Mouse (Mus musculus): ENCODE results near the gene Mapkapk3. TPM values are rescaled to one million over a fixed set of nuclear protein-coding genes. Genes with fewer than 3 reads are reported as not detected.

The Mapkapk3 gene
- total and polyA plus RNA-seq, 2 experiments, result 1.8 to 6.0 TPM

- peaks cover 78% of the 10 kb centered on the region for H3K4me1 ChIP-seq (ENCODE audit: control insufficient read depth, insufficient read depth, low read length)
- peaks cover 12% of the 10 kb centered on the region; the same call in 1 of the 2 replicates for H3K79me2 ChIP-seq (ENCODE audit: control insufficient read depth, insufficient read depth, low read length)
- no peak overlapping the region; the same call in 1 of the 2 replicates for H3K27ac ChIP-seq (replicated peaks; ENCODE audit: insufficient read depth, low read depth, low read length)
- no peak overlapping the region for H3K4me3 ChIP-seq (ENCODE audit: insufficient read depth, low read depth, low read length)
- no peak overlapping the region for H3K9ac ChIP-seq (ENCODE audit: low read depth, low read length)
- peaks cover 23% of the 10 kb centered on the region for H3K36me3 ChIP-seq (ENCODE audit: control insufficient read depth, insufficient read depth, low read length)
- TF ChIP-seq POLR2A (IDR thresholded peaks at IDR 0.05; ENCODE audit: extremely low read depth, insufficient read depth, low read length) (no peak), CTCF (IDR thresholded peaks at IDR 0.05; ENCODE audit: low read depth, low read length) (no peak)
- no peaks in the 10 kb centered on the region for H3K27me3 ChIP-seq (ENCODE audit: control insufficient read depth, insufficient read depth, low read length)
- DNase-seq (ENCODE audit: extremely low read depth, low read depth, low spot score), result no peak
- 85% methylated on average over 5 of the region's 5 CpGs for WGBS
Measured at GRCm38 (mm10) chr9:107303900-107304299, 14.2 kb upstream of the Mapkapk3 start.

GRCm38 (mm10) chr9:107303121-107303820, 13.6 kb upstream of the Mapkapk3 start:
- H3K4me3 ChIP-seq (ENCODE audit: insufficient read depth, low read depth, low read length), result no peak overlapping the region
- no peak for DNase-seq (ENCODE audit: extremely low read depth, low read depth, low spot score)
- TF ChIP-seq POLR2A (IDR thresholded peaks at IDR 0.05; ENCODE audit: extremely low read depth, insufficient read depth, low read length), result no peak
- TF ChIP-seq CTCF (IDR thresholded peaks at IDR 0.05; ENCODE audit: low read depth, low read length), result no peak
- no peaks in the 10 kb centered on the region for H3K27me3 ChIP-seq (ENCODE audit: control insufficient read depth, insufficient read depth, low read length)
- peaks cover 72% of the 10 kb centered on the region for H3K4me1 ChIP-seq (ENCODE audit: control insufficient read depth, insufficient read depth, low read length)
- no peak overlapping the region for H3K9ac ChIP-seq (ENCODE audit: low read depth, low read length)
- peaks cover 12% of the 10 kb centered on the region; the same call in 1 of the 2 replicates for H3K79me2 ChIP-seq (ENCODE audit: control insufficient read depth, insufficient read depth, low read length)
- peak overlapping the region; percentile 51 for H3K27ac ChIP-seq (replicated peaks; ENCODE audit: insufficient read depth, low read depth, low read length)
- 32% methylated on average over 9 of the region's 9 CpGs for WGBS
- H3K36me3 ChIP-seq (ENCODE audit: control insufficient read depth, insufficient read depth, low read length), result peaks cover 23% of the 10 kb centered on the region

GRCm38 (mm10) chr9:107302592-107302991, 12.9 kb upstream of the Mapkapk3 start:
- no peak for DNase-seq (ENCODE audit: extremely low read depth, low read depth, low spot score)
- Histone ChIP-seq H3K27ac (replicated peaks; ENCODE audit: insufficient read depth, low read depth, low read length) (0 out of 2 replicates have a peak overlapping the region, but pooled peaks have one; percentile 51), H3K4me3 (ENCODE audit: insufficient read depth, low read depth, low read length) (no peak overlapping the region), H3K4me1 (ENCODE audit: control insufficient read depth, insufficient read depth, low read length) (peaks cover 68% of the 10 kb centered on the region), H3K79me2 (ENCODE audit: control insufficient read depth, insufficient read depth, low read length) (peaks cover 12% of the 10 kb centered on the region; the same call in 1 of the 2 replicates), H3K36me3 (ENCODE audit: control insufficient read depth, insufficient read depth, low read length) (peaks cover 23% of the 10 kb centered on the region), H3K9ac (ENCODE audit: low read depth, low read length) (no peak overlapping the region), H3K27me3 (ENCODE audit: control insufficient read depth, insufficient read depth, low read length) (no peaks in the 10 kb centered on the region)
- 55% methylated on average over 7 of the region's 7 CpGs for WGBS
- no peak for TF ChIP-seq CTCF (IDR thresholded peaks at IDR 0.05; ENCODE audit: low read depth, low read length)
- no peak for TF ChIP-seq POLR2A (IDR thresholded peaks at IDR 0.05; ENCODE audit: extremely low read depth, insufficient read depth, low read length)

- Histone ChIP-seq H3K4me1 (ENCODE audit: control insufficient read depth, insufficient read depth, low read length) (peaks cover 59% of the 10 kb centered on the region), H3K4me3 (ENCODE audit: insufficient read depth, low read depth, low read length) (no peak overlapping the region), H3K9ac (ENCODE audit: low read depth, low read length) (0 out of 2 replicates have a peak overlapping the region, but pooled peaks have one; percentile 5), H3K27ac (replicated peaks; ENCODE audit: insufficient read depth, low read depth, low read length) (peak overlapping the region; percentile 19; the same call in 1 of the 2 replicates), H3K27me3 (ENCODE audit: control insufficient read depth, insufficient read depth, low read length) (no peaks in the 10 kb centered on the region), H3K79me2 (ENCODE audit: control insufficient read depth, insufficient read depth, low read length) (peaks cover 12% of the 10 kb centered on the region; the same call in 1 of the 2 replicates), H3K36me3 (ENCODE audit: control insufficient read depth, insufficient read depth, low read length) (peaks cover 23% of the 10 kb centered on the region)
- no peak for DNase-seq (ENCODE audit: extremely low read depth, low read depth, low spot score)
- no peak for TF ChIP-seq POLR2A (IDR thresholded peaks at IDR 0.05; ENCODE audit: extremely low read depth, insufficient read depth, low read length)
- no peak for TF ChIP-seq CTCF (IDR thresholded peaks at IDR 0.05; ENCODE audit: low read depth, low read length)
- WGBS, result 80% methylated on average over 17 of the region's 17 CpGs
Measured at GRCm38 (mm10) chr9:107301554-107302331, 12.1 kb upstream of the Mapkapk3 start.

- Histone ChIP-seq H3K4me1 (ENCODE audit: control insufficient read depth, insufficient read depth, low read length) (peaks cover 51% of the 10 kb centered on the region), H3K4me3 (ENCODE audit: insufficient read depth, low read depth, low read length) (no peak overlapping the region), H3K27ac (replicated peaks; ENCODE audit: insufficient read depth, low read depth, low read length) (no peak overlapping the region; the same call in 1 of the 2 replicates), H3K9ac (ENCODE audit: low read depth, low read length) (peak overlapping the region; percentile 21), H3K36me3 (ENCODE audit: control insufficient read depth, insufficient read depth, low read length) (peaks cover 23% of the 10 kb centered on the region), H3K79me2 (ENCODE audit: control insufficient read depth, insufficient read depth, low read length) (peaks cover 12% of the 10 kb centered on the region; the same call in 1 of the 2 replicates), H3K27me3 (ENCODE audit: control insufficient read depth, insufficient read depth, low read length) (no peaks in the 10 kb centered on the region)
- no peak for DNase-seq (ENCODE audit: extremely low read depth, low read depth, low spot score)
- TF ChIP-seq POLR2A (IDR thresholded peaks at IDR 0.05; ENCODE audit: extremely low read depth, insufficient read depth, low read length), result no peak
- TF ChIP-seq CTCF (IDR thresholded peaks at IDR 0.05; ENCODE audit: low read depth, low read length), result no peak
- 90% methylated on average over 30 of the region's 30 CpGs for WGBS
Measured at GRCm38 (mm10) chr9:107300224-107300973, 10.7 kb upstream of the Mapkapk3 start.
